Mouse (Mus musculus): Measurements from ENCODE around the gene Ttc22.
A peak's percentile ranks its signal among the peaks of the same experiment; 100 is the strongest.

The Ttc22 gene

GRCm38 (mm10) chr4:106622030-106622493 is at the start of gene Ttc22:
Ttc22 (plus strand) TSS chr4:106622432.
- peak; percentile 43 to 72 for DNase-seq

GRCm38 (mm10) chr4:106575022-106575421 is 47.2 kb upstream of the Ttc22 start:
- no peak for DNase-seq

DNA sequence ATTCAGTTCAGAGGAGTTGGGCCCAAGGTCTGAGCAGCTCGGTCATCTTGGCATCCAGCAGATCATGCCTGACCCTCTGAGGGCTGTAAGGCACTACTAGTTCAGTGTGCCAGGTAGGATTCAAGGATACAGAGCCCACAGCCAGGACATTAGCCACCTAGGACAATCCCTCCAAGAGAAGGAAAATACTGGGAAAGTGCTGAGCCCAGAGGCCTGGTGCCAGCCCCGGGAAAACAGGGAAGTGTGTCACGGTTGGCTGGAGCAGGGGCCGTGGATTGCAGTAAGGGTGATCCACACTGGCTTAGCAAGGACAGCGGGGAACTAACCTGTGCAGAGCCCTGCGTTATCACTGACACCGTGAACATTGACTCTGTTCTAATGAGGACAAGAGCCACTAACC is 44.7 kb upstream of the Ttc22 start:
- no peak for DNase-seq

GRCm38 (mm10) chr4:106581176-106581864 is 40.9 kb upstream of the Ttc22 start:
- DNase-seq: no peak

GRCm38 (mm10) chr4:106581865-106582204 is 40.4 kb upstream of the Ttc22 start:
- DNase-seq: no peak

DNA sequence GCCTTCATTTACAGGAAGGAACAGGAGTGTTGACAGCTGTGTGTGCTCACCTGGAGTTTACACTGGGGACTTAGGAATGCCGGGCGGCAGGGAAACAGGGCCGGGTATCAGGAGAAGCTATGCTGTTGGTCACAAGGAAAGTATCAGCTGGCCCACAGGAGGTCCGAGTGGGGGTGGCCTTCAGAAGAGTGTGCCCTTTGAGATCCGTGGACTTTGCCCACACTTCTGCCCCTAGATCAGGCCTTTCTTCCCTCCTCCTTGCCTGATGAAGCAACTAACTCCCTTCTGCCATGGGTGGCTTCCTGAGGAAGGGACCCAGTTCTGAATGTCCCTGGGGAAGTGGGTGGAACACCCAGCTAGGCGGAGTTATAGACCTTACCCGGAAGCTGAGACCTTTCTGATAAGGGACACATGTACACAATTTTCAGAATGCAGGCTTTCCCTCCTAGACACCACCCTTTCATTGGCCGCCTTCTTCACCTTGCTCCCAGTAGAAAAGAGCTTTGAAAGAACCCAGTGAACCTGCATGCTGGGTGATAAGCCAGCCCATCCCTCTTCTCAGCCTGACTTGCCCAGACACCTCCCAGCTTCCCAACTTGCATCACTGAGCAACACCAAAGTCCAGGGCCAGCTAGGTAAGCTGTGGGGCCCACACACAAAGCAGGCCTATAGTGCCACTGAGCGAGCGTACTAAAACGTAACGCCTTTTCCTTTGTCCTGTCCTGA is 39.6 kb upstream of the Ttc22 start:
- DNase-seq: peak in 1 of 2 experiments; percentile 21

GRCm38 (mm10) chr4:106584665-106585064 is 37.6 kb upstream of the Ttc22 start:
- no peak for DNase-seq

GRCm38 (mm10) chr4:106587075-106587474 is 35.2 kb upstream of the Ttc22 start:
- no peak for DNase-seq

- peak; percentile 41 to 66 for DNase-seq
These were observed 32.1 kb upstream of the Ttc22 start for GRCm38 (mm10) chr4:106590142-106590541.

GRCm38 (mm10) chr4:106590871-106591270 is 31.4 kb upstream of the Ttc22 start:
- DNase-seq: no peak

DNA sequence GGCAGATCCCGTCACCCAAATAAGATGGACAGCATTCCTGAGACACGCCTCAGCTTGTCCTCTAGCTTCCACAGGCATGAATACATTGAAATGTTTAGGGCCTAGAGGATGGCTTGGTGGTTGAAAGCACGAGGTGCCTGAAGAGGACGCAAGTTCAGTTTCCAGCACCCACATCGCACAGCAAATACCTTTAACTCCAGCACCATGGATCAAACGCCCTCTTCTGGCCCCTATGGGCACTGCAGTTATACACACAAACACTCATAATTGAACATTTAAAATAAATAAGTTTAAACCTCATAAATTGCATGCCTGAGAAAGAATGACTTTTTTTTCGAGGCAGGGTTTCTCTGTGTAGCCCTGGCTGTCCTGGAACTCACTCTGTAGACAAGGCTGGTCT is 28.6 kb upstream of the Ttc22 start:
- DNase-seq: no peak

GRCm38 (mm10) chr4:106596200-106596599 is 26.0 kb upstream of the Ttc22 start:
- no peak for DNase-seq

- no peak for DNase-seq
These were observed 25.2 kb upstream of the Ttc22 start for GRCm38 (mm10) chr4:106597055-106597454.

DNA sequence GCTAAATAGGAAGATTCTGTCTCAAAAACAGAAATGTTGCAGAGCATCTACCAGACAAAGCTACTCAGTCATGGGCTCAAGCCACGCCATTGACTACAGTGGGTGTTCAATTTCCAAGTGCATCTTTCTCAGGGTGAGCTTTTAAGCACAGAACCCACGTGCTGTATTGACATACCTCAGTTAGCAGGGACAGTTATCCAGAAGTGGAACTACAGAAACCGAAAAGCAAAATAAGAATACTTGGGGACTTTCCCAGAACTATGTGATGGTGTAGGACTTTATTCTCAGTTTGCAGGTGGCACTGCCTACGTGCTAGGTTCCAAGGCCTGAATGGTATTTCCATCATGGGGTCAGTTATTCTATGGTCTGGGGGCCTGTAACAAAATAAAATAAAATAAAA is 24.5 kb upstream of the Ttc22 start:
- DNase-seq: no peak

GRCm38 (mm10) chr4:106599415-106599814 is 22.8 kb upstream of the Ttc22 start:
- no peak for DNase-seq

GRCm38 (mm10) chr4:106600770-106601169 is 21.5 kb upstream of the Ttc22 start:
- DNase-seq: no peak

GRCm38 (mm10) chr4:106606639-106607554 is 15.3 kb upstream of the Ttc22 start:
- DNase-seq: no peak

GRCm38 (mm10) chr4:106607905-106608304 is 14.3 kb upstream of the Ttc22 start:
- no peak for DNase-seq

DNA sequence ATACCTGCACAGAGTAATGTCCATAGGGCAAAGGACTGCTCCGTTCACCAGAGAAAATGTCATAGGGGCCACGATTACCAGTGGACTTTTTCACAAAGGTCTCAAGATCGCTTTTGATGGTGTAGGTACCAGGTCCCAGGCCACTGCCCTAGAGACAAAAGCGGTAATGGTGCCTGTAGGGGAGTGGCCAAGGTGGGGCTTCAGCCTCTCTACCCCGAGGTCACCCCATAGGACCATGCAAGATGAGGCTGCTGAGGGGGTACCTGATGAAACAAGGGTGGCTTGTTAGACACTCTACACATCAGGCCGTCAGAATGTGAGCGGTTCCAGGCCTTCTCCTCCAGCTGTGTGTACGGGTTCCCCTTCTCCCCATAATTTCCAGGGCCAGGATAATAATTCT is 9.1 kb upstream of the Ttc22 start:
- DNase-seq: no peak

- DNase-seq: no peak
These were observed 8.7 kb upstream of the Ttc22 start for GRCm38 (mm10) chr4:106613560-106613959.

DNA sequence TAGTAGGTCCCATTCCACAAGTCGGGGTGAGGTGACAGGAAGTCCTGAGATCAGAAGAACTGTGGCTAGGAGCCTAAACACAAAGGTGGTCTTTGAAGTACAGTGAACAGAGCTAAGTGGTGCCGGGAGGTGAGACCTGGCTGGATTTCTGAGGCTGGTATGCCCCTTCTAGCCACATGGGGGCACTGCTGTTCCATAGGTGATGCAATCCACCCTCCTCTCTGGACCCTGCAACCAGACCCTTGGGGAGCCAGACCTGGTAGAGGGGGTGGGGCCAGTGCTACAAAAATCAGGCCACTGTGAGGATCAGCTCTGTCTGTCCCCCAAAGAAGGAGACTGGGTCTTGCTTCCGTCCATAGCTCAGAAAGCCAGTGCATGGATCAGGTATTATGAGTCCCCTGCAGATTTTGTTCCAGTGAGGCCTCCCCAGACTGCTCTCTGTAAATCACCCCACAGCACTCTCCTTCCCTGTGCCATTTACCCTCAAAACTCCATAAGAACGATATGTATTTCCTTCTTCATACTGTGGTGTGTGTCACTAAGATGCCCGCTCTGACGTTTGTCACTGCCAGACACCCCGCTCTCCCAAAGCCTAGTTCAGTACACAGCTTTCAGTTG is 7.9 kb upstream of the Ttc22 start:
- DNase-seq: peak; percentile 60 to 74

GRCm38 (mm10) chr4:106614881-106615280 is 7.4 kb upstream of the Ttc22 start:
- DNase-seq: no peak

- no peak for DNase-seq
These were observed 6.6 kb upstream of the Ttc22 start for GRCm38 (mm10) chr4:106615637-106616036.
